Mouse (Mus musculus): ENCODE data around the gene 1700122O11Rik. TPM values are rescaled to one million over a fixed set of nuclear protein-coding genes. Genes with fewer than 3 reads are reported as not detected.

1700122O11Rik gene
- polyA plus RNA-seq (2012; ENCODE audit: insufficient read depth, insufficient read length, missing spikeins) = not detected in 2 replicates

- Histone ChIP-seq H3K27ac (ENCODE audit: insufficient read depth, low read depth, low read length) (no peak within 1 kb of the TSS), H3K4me3 (ENCODE audit: insufficient read depth, low read length) (no peak within 1 kb of the TSS), H3K4me1 (ENCODE audit: control insufficient read depth, insufficient read depth, low read length) (peaks cover 2% of the 10 kb centered on the region)
- TF ChIP-seq CTCF (IDR thresholded peaks at IDR 0.05; ENCODE audit: low read depth, low read length) (no peak), POLR2A (IDR thresholded peaks at IDR 0.05; ENCODE audit: borderline replicate concordance, low read depth, low read length) (no peak)
These were observed at the start of gene 1700122O11Rik for GRCm38 (mm10) chr17:48038193-48038592. 1700122O11Rik (minus strand) TSS chr17:48038293.

GRCm38 (mm10) chr17:48080626-48081025 lies 42.5 kb upstream of the 1700122O11Rik start:
- no peak for TF ChIP-seq POLR2A (IDR thresholded peaks at IDR 0.05; ENCODE audit: borderline replicate concordance, low read depth, low read length)
- no peak for TF ChIP-seq CTCF (IDR thresholded peaks at IDR 0.05; ENCODE audit: low read depth, low read length)
- Histone ChIP-seq H3K4me3 (ENCODE audit: insufficient read depth, low read length) (no peak overlapping the region), H3K27ac (ENCODE audit: insufficient read depth, low read depth, low read length) (no peak overlapping the region), H3K4me1 (ENCODE audit: control insufficient read depth, insufficient read depth, low read length) (no peaks in the 10 kb centered on the region)

- Histone ChIP-seq H3K4me1 (ENCODE audit: control insufficient read depth, insufficient read depth, low read length) (no peaks in the 10 kb centered on the region), H3K27ac (ENCODE audit: insufficient read depth, low read depth, low read length) (no peak overlapping the region), H3K4me3 (ENCODE audit: insufficient read depth, low read length) (no peak overlapping the region)
- TF ChIP-seq POLR2A (IDR thresholded peaks at IDR 0.05; ENCODE audit: borderline replicate concordance, low read depth, low read length) (no peak), CTCF (IDR thresholded peaks at IDR 0.05; ENCODE audit: low read depth, low read length) (no peak)
These were observed 29.6 kb upstream of the 1700122O11Rik start for GRCm38 (mm10) chr17:48067729-48068128.

GRCm38 (mm10) chr17:48067083-48067614 lies 29.1 kb upstream of the 1700122O11Rik start:
- Histone ChIP-seq H3K4me3 (ENCODE audit: insufficient read depth, low read length) (no peak overlapping the region), H3K27ac (ENCODE audit: insufficient read depth, low read depth, low read length) (no peak overlapping the region), H3K4me1 (ENCODE audit: control insufficient read depth, insufficient read depth, low read length) (no peaks in the 10 kb centered on the region)
- TF ChIP-seq CTCF (IDR thresholded peaks at IDR 0.05; ENCODE audit: low read depth, low read length) (no peak), POLR2A (IDR thresholded peaks at IDR 0.05; ENCODE audit: borderline replicate concordance, low read depth, low read length) (no peak)

- Histone ChIP-seq H3K27ac (ENCODE audit: insufficient read depth, low read depth, low read length) (no peak overlapping the region), H3K4me1 (ENCODE audit: control insufficient read depth, insufficient read depth, low read length) (no peaks in the 10 kb centered on the region), H3K4me3 (ENCODE audit: insufficient read depth, low read length) (no peak overlapping the region)
- no peak for TF ChIP-seq CTCF (IDR thresholded peaks at IDR 0.05; ENCODE audit: low read depth, low read length)
- no peak for TF ChIP-seq POLR2A (IDR thresholded peaks at IDR 0.05; ENCODE audit: borderline replicate concordance, low read depth, low read length)
These were observed 27.0 kb upstream of the 1700122O11Rik start for GRCm38 (mm10) chr17:48065081-48065501.

GRCm38 (mm10) chr17:48064196-48064843 lies 26.2 kb upstream of the 1700122O11Rik start:
- no peak overlapping the region for H3K27ac ChIP-seq (ENCODE audit: insufficient read depth, low read depth, low read length)
- no peak overlapping the region for H3K4me3 ChIP-seq (ENCODE audit: insufficient read depth, low read length)
- TF ChIP-seq POLR2A (IDR thresholded peaks at IDR 0.05; ENCODE audit: borderline replicate concordance, low read depth, low read length) = no peak
- TF ChIP-seq CTCF (IDR thresholded peaks at IDR 0.05; ENCODE audit: low read depth, low read length) = no peak
- H3K4me1 ChIP-seq (ENCODE audit: control insufficient read depth, insufficient read depth, low read length) = no peaks in the 10 kb centered on the region

- TF ChIP-seq POLR2A (IDR thresholded peaks at IDR 0.05; ENCODE audit: borderline replicate concordance, low read depth, low read length) (no peak), CTCF (IDR thresholded peaks at IDR 0.05; ENCODE audit: low read depth, low read length) (no peak)
- no peaks in the 10 kb centered on the region for H3K4me1 ChIP-seq (ENCODE audit: control insufficient read depth, insufficient read depth, low read length)
- no peak overlapping the region for H3K27ac ChIP-seq (ENCODE audit: insufficient read depth, low read depth, low read length)
- no peak overlapping the region for H3K4me3 ChIP-seq (ENCODE audit: insufficient read depth, low read length)
These were observed 19.3 kb upstream of the 1700122O11Rik start for GRCm38 (mm10) chr17:48057382-48057781.

- Histone ChIP-seq H3K27ac (ENCODE audit: insufficient read depth, low read depth, low read length) (no peak overlapping the region), H3K4me3 (ENCODE audit: insufficient read depth, low read length) (no peak overlapping the region), H3K4me1 (ENCODE audit: control insufficient read depth, insufficient read depth, low read length) (no peaks in the 10 kb centered on the region)
- TF ChIP-seq CTCF (IDR thresholded peaks at IDR 0.05; ENCODE audit: low read depth, low read length) = no peak
- no peak for TF ChIP-seq POLR2A (IDR thresholded peaks at IDR 0.05; ENCODE audit: borderline replicate concordance, low read depth, low read length)
These were observed 17.2 kb upstream of the 1700122O11Rik start for GRCm38 (mm10) chr17:48055076-48055816.

- Histone ChIP-seq H3K4me3 (ENCODE audit: insufficient read depth, low read length) (no peak overlapping the region), H3K4me1 (ENCODE audit: control insufficient read depth, insufficient read depth, low read length) (no peaks in the 10 kb centered on the region), H3K27ac (ENCODE audit: insufficient read depth, low read depth, low read length) (no peak overlapping the region)
- no peak for TF ChIP-seq CTCF (IDR thresholded peaks at IDR 0.05; ENCODE audit: low read depth, low read length)
- no peak for TF ChIP-seq POLR2A (IDR thresholded peaks at IDR 0.05; ENCODE audit: borderline replicate concordance, low read depth, low read length)
These were observed 15.6 kb upstream of the 1700122O11Rik start for GRCm38 (mm10) chr17:48053646-48054045.
